Mouse (Mus musculus) kidney, postnatal 36 days (tissue): ENCODE measurements around the gene Nckap1l.

ENCODE experiments used
- DNase-seq, 2 experiments: peaks; one replicate each; pipeline ENCODE4 v3.0.0; 2021 to 2022; ENCODE audit warnings: mixed read lengths in 2 of 2

Gene Nckap1l

GRCm38 (mm10) chr15:103501186-103501585 is 47.6 kb downstream of the Nckap1l start:
- DNase-seq, result no peak

- peak; percentile 44 to 69 for DNase-seq
Measured at GRCm38 (mm10) chr15:103502435-103503250, 49.0 kb downstream of the Nckap1l start, which contains the start of gene Pde1b. Gene Pde1b (plus strand): TSS chr15:103503034.

- no peak for DNase-seq
Measured at GRCm38 (mm10) chr15:103503251-103503600, 49.6 kb downstream of the Nckap1l start.

- no peak for DNase-seq
Measured at GRCm38 (mm10) chr15:103503660-103504059, 50.1 kb downstream of the Nckap1l start.

GRCm38 (mm10) chr15:103509317-103509716 is 55.7 kb downstream of the Nckap1l start:
- DNase-seq, result no peak

GRCm38 (mm10) chr15:103511652-103512051 is 58.1 kb downstream of the Nckap1l start:
- DNase-seq, result no peak

- no peak for DNase-seq
Measured at GRCm38 (mm10) chr15:103513621-103514031, 60.0 kb downstream of the Nckap1l start.

GRCm38 (mm10) chr15:103514119-103514518 is 60.5 kb downstream of the Nckap1l start:
- DNase-seq, result peak; percentile 70 to 74

- no peak for DNase-seq
Measured at GRCm38 (mm10) chr15:103514914-103515313, 61.3 kb downstream of the Nckap1l start.

GRCm38 (mm10) chr15:103518600-103519385 is 65.2 kb downstream of the Nckap1l start:
- DNase-seq, result no peak

GRCm38 (mm10) chr15:103519386-103520378 is 66.1 kb downstream of the Nckap1l start:
- no peak for DNase-seq

GRCm38 (mm10) chr15:103522458-103523099 is 69.0 kb downstream of the Nckap1l start:
- peak in 1 of 2 experiments; percentile 38 for DNase-seq

GRCm38 (mm10) chr15:103523156-103523555 is 69.6 kb downstream of the Nckap1l start:
- no peak for DNase-seq

- peak; percentile 46 to 62 for DNase-seq
Measured at GRCm38 (mm10) chr15:103530372-103530771, 76.8 kb downstream of the Nckap1l start.

- no peak for DNase-seq
Measured at GRCm38 (mm10) chr15:103534054-103534620, 80.5 kb downstream of the Nckap1l start.

- DNase-seq, result no peak
Measured at GRCm38 (mm10) chr15:103535030-103535429, 81.4 kb downstream of the Nckap1l start.

- DNase-seq, result no peak
Measured at GRCm38 (mm10) chr15:103535786-103536185, 82.2 kb downstream of the Nckap1l start.

GRCm38 (mm10) chr15:103536456-103536855 is 82.9 kb downstream of the Nckap1l start:
- DNase-seq, result no peak

GRCm38 (mm10) chr15:103537011-103537821 is 83.6 kb downstream of the Nckap1l start:
- no peak for DNase-seq

- DNase-seq, result peak; percentile 42 to 75
Measured at GRCm38 (mm10) chr15:103537822-103538213, 84.2 kb downstream of the Nckap1l start, which contains the start of gene Ppp1r1a. Gene Ppp1r1a (minus strand): TSS chr15:103538003.

GRCm38 (mm10) chr15:103539259-103539658 is 85.7 kb downstream of the Nckap1l start:
- DNase-seq, result no peak
